In the genomic region with DNA sequence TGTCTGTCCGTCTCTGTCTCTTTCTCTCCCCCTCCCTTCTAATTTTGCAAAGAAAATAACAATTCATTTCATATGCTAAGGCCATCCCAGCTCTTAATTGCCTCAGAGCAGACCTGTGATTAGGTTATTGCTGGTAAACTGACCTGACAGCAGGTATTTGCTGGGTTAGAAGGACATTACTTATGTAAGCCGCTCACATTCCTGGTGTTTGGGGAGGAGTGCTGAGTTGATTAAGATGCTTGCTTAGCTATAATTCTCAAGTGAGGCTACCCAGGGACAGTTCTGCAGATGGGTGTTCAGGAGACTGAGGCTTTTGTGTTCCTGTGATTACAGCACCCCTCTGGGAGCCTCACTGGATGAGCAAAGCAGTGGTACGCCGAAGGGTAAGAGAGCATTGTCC, we compare ENCODE assay signal across 15 mouse cellular contexts. TPM values are rescaled to one million over a fixed set of nuclear protein-coding genes. Genes with fewer than 3 reads are reported as not detected.
DNase-seq lines count a peak whose midpoint lies in the region; ATAC-seq and TF ChIP-seq lines count a peak whose summit lies in the region.
"Had no signal": no experiment of that assay in that cellular context is flagged by ENCODE, and none has a peak within 500 bp of the region (broad histone marks: within the 10 kb centered on the region; RNA-seq: fewer than 3 reads in every experiment).

No protein-coding gene starts in this region.

- TF ChIP-seq CTCF in forebrain, postnatal 0 days (IDR thresholded peaks at IDR 0.05; ENCODE audit: low read depth): no peak

- no peak for DNase-seq in forebrain, postnatal 0 days
- DNase-seq in forebrain, embryonic 11.5 days (ENCODE audit: low spot score): no peak
- peak; percentile 70 for DNase-seq in kidney, adult 9 months
- no peak for DNase-seq in kidney, postnatal 14 days
- no peak for DNase-seq in embryonic facial prominence, embryonic 14.5 days (ENCODE audit: low spot score)
- DNase-seq in layer of hippocampus, postnatal 14 days (ENCODE audit: low spot score in 2 of 2): no peak
- no peak for DNase-seq in liver
- DNase-seq: adrenal gland, postnatal 36 days; B cell, adult 2 months; cerebellum, adult 9-11 months had no signal

- peaks cover 11% of the 10 kb centered on the region for H3K36me3 ChIP-seq in forebrain, postnatal 0 days (ENCODE audit: insufficient read depth)
- H3K36me3 ChIP-seq in forebrain, embryonic 11.5 days (ENCODE audit: control insufficient read depth, insufficient read depth, low read length): no peaks in the 10 kb centered on the region
- peaks cover 41% of the 10 kb centered on the region for H3K36me3 ChIP-seq in embryonic facial prominence, embryonic 14.5 days (ENCODE audit: control insufficient read depth, insufficient read depth, low read length)
- peaks cover 22% of the 10 kb centered on the region for H3K36me3 ChIP-seq in limb, embryonic 15.5 days
- H3K36me3 ChIP-seq: forebrain, embryonic 15.5 days; midbrain, embryonic 12.5 days had no signal

- no peak overlapping the region for H3K4me3 ChIP-seq in forebrain, postnatal 0 days (ENCODE audit: low read depth, low read length)
- no peak overlapping the region for H3K4me3 ChIP-seq in forebrain, embryonic 11.5 days (ENCODE audit: low read depth, low read length)
- H3K4me3 ChIP-seq in embryonic facial prominence, embryonic 14.5 days (ENCODE audit: low read depth, low read length): peak overlapping the region; percentile 17; the same call in 1 of the 2 replicates
- peak overlapping the region; percentile 10; the same call in 1 of the 2 replicates for H3K4me3 ChIP-seq in limb, embryonic 15.5 days
- H3K4me3 ChIP-seq: forebrain, embryonic 15.5 days; midbrain, embryonic 12.5 days had no signal

- 59% methylated on average over 4 of the region's 4 CpGs for WGBS in forebrain, postnatal 0 days
- WGBS in forebrain, embryonic 11.5 days: 61% methylated on average over 4 of the region's 4 CpGs
- 62% methylated on average over 4 of the region's 4 CpGs for WGBS in embryonic facial prominence, embryonic 14.5 days
- 61% methylated on average over 4 of the region's 4 CpGs for WGBS in limb, embryonic 15.5 days

- no peaks in the 10 kb centered on the region for H3K9me3 ChIP-seq in forebrain, postnatal 0 days (ENCODE audit: low read length)
- no peaks in the 10 kb centered on the region for H3K9me3 ChIP-seq in forebrain, embryonic 11.5 days (ENCODE audit: control insufficient read depth, low read length)
- H3K9me3 ChIP-seq in embryonic facial prominence, embryonic 14.5 days (ENCODE audit: control insufficient read depth, low read length): no peaks in the 10 kb centered on the region
- H3K9me3 ChIP-seq in limb, embryonic 15.5 days: no peaks in the 10 kb centered on the region
- H3K9me3 ChIP-seq: forebrain, embryonic 15.5 days; midbrain, embryonic 12.5 days had no signal

- H3K4me2 ChIP-seq in forebrain, postnatal 0 days (ENCODE audit: low read depth): peak overlapping the region; percentile 14
- no peak overlapping the region for H3K4me2 ChIP-seq in forebrain, embryonic 11.5 days (ENCODE audit: low read depth, low read length, severe bottlenecking)
- peak overlapping the region; percentile 71 for H3K4me2 ChIP-seq in embryonic facial prominence, embryonic 14.5 days (ENCODE audit: low read depth, low read length)
- peak overlapping the region; percentile 13; the same call in 1 of the 2 replicates for H3K4me2 ChIP-seq in limb, embryonic 15.5 days
- H3K4me2 ChIP-seq: forebrain, embryonic 15.5 days; liver, embryonic 11.5 days; midbrain, embryonic 12.5 days had no signal

- no peak overlapping the region for H3K9ac ChIP-seq in forebrain, postnatal 0 days
- H3K9ac ChIP-seq in forebrain, embryonic 11.5 days (ENCODE audit: low read length): no peak overlapping the region
- peak overlapping the region; percentile 17; the same call in 1 of the 2 replicates for H3K9ac ChIP-seq in embryonic facial prominence, embryonic 14.5 days (ENCODE audit: low read depth, low read length)
- H3K9ac ChIP-seq in limb, embryonic 15.5 days: no peak overlapping the region
- H3K9ac ChIP-seq: forebrain, embryonic 15.5 days; midbrain, embryonic 12.5 days had no signal

- no peaks in the 10 kb centered on the region for H3K27me3 ChIP-seq in forebrain, postnatal 0 days (ENCODE audit: insufficient read depth, low read length)
- no peaks in the 10 kb centered on the region for H3K27me3 ChIP-seq in forebrain, embryonic 11.5 days (ENCODE audit: control insufficient read depth, insufficient read depth, low read length)
- no peaks in the 10 kb centered on the region for H3K27me3 ChIP-seq in embryonic facial prominence, embryonic 14.5 days (replicated peaks; ENCODE audit: control insufficient read depth, insufficient read depth, low read length)
- no peaks in the 10 kb centered on the region for H3K27me3 ChIP-seq in limb, embryonic 15.5 days
- H3K27me3 ChIP-seq: forebrain, embryonic 15.5 days; Patski had no signal

- no peak overlapping the region for H3K27ac ChIP-seq in forebrain, postnatal 0 days (ENCODE audit: low read depth, low read length)
- H3K27ac ChIP-seq in forebrain, embryonic 11.5 days (ENCODE audit: low read depth, low read length): no peak overlapping the region
- no peak overlapping the region for H3K27ac ChIP-seq in embryonic facial prominence, embryonic 14.5 days (replicated peaks; ENCODE audit: low read depth, low read length)
- H3K27ac ChIP-seq in limb, embryonic 15.5 days: no peak overlapping the region
- H3K27ac ChIP-seq: forebrain, embryonic 15.5 days; midbrain, embryonic 12.5 days had no signal

- no peak for ATAC-seq in forebrain, postnatal 0 days
- ATAC-seq in forebrain, embryonic 11.5 days (replicated peaks; ENCODE audit: low FRiP score): no peak
- no peak for ATAC-seq in embryonic facial prominence, embryonic 14.5 days (ENCODE audit: low read depth)
- no peak for ATAC-seq in limb, embryonic 15.5 days (ENCODE audit: insufficient number of reproducible peaks, low FRiP score, low TSS enrichment, low read depth)
- ATAC-seq: forebrain, embryonic 15.5 days; Patski had no signal

- peaks cover 3% of the 10 kb centered on the region; the same call in 1 of the 2 replicates for H3K4me1 ChIP-seq in forebrain, postnatal 0 days (ENCODE audit: insufficient read depth)
- H3K4me1 ChIP-seq in forebrain, embryonic 11.5 days (replicated peaks; ENCODE audit: control insufficient read depth, insufficient read depth, low read length): 0 out of 2 replicates have a peak, but pooled peaks cover 2% of the 10 kb centered on the region
- H3K4me1 ChIP-seq in embryonic facial prominence, embryonic 14.5 days (ENCODE audit: control insufficient read depth, insufficient read depth, low read length): peaks cover 10% of the 10 kb centered on the region
- peaks cover 11% of the 10 kb centered on the region for H3K4me1 ChIP-seq in limb, embryonic 15.5 days

RNA-seq across cellular contexts. Expression of a gene that starts 3.8 kb away (rescaled TPM):
- 7.2 and 9.7 TPM in 2 replicates for total RNA-seq in forebrain, postnatal 0 days (2014; rRNA removed)
- 3.0 and 3.7 TPM in 2 replicates for polyA plus RNA-seq in forebrain, postnatal 0 days (2015; fragmentation: Nextera tagmentation; extraction: Ambion mirVana)
- polyA plus RNA-seq in forebrain, embryonic 11.5 days (2014; fragmentation: Nextera tagmentation; extraction: Ambion mirVana): 5.0 and 5.7 TPM in 2 replicates
- polyA plus RNA-seq in embryonic facial prominence, embryonic 14.5 days (2014; fragmentation: Nextera tagmentation; extraction: Ambion mirVana): 16.6 and 17.5 TPM in 2 replicates
- polyA plus RNA-seq in limb, embryonic 15.5 days (2015; fragmentation: Nextera tagmentation; extraction: Ambion mirVana): 11.0 and 13.5 TPM in 2 replicates
- 10 to 100 TPM; 40.0 to 43.1 TPM for total RNA-seq in layer of hippocampus, postnatal 14 days (2021)

Comparison
In these comparisons a context has a peak if more than half of its experiments do, and no peak if none do; other contexts are left out.
1. H3K4me3 ChIP-seq: peak in embryonic facial prominence, embryonic 14.5 days (single experiment) and limb, embryonic 15.5 days (single experiment); none in forebrain, postnatal 0 days (single experiment) and forebrain, embryonic 11.5 days (single experiment).